Mouse (Mus musculus): ENCODE data around the gene Unc79. TPM values are rescaled to one million over a fixed set of nuclear protein-coding genes. Genes with fewer than 3 reads are reported as not detected.

The Unc79 gene
- polyA plus RNA-seq, 1 experiment from 2014 or later: 0.36 TPM

GRCm38 (mm10) chr12:102961066-102961465, 12.4 kb downstream of the Unc79 start:
- Histone ChIP-seq H3K4me1 (peaks cover 13% of the 10 kb centered on the region), H3K9me3 (no peaks in the 10 kb centered on the region), H3K27ac (no peak overlapping the region), H3K36me3 (replicated peaks) (no peaks in the 10 kb centered on the region), H3K4me3 (no peak overlapping the region), H3K27me3 (ENCODE audit: poor library complexity, severe bottlenecking) (peaks cover 6% of the 10 kb centered on the region; the same call in 1 of the 2 replicates)
- WGBS: 69% methylated on average over 3 of the region's 3 CpGs
- no peak for DNase-seq (ENCODE audit: extremely low spot score, low spot score)

DNA sequence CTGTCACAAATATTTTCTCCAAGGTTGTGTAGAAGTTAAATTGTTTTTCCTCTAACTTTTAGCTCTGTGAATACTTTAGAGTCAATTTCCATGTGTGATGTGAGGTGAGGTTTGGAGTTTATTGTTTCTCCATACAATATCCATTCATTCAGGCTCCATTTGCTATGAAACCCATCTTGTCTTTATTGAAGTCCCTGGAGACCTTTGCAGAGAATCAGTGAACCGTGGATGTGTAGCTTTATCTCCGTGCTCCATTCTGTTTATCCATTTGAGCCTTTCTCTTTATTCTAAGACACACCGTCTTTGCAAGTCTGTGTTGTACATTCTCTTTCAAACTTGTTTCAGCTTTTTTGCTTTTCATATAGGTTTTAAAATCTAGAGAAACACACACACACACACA, 15.8 kb downstream of the Unc79 start:
- WGBS: 34% methylated on average over 3 of the region's 3 CpGs
- H3K4me3 ChIP-seq: no peak overlapping the region
- peaks cover 13% of the 10 kb centered on the region; the same call in 1 of the 2 replicates for H3K27me3 ChIP-seq (ENCODE audit: poor library complexity, severe bottlenecking)
- DNase-seq (ENCODE audit: extremely low spot score, low spot score): no peak
- peaks cover 13% of the 10 kb centered on the region for H3K4me1 ChIP-seq
- H3K36me3 ChIP-seq (replicated peaks): no peaks in the 10 kb centered on the region
- no peaks in the 10 kb centered on the region for H3K9me3 ChIP-seq
- H3K27ac ChIP-seq: no peak overlapping the region

GRCm38 (mm10) chr12:102980584-102980983, 31.9 kb downstream of the Unc79 start:
- 67% methylated on average over 4 of the region's 4 CpGs for WGBS
- H3K27ac ChIP-seq: no peak overlapping the region
- no peaks in the 10 kb centered on the region for H3K9me3 ChIP-seq

DNA sequence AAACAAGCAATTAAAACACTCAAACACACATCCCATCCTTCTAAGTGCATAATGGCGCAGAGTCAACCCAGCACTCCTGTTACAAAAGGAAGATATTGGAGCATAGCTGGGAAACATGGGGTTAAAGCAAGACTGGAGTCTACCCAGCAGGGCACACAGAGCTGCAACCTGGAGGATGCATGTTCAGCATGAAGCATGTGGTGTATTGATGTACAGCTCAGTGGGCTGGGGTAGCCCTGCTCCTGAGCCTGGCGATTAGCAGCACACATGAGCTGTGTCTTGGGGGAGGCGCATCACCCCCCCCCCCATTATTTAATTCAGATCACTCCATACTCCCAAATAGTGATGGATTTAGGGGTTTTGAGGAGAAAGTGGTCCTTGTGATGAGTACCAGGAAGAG, 32.9 kb downstream of the Unc79 start:
- Histone ChIP-seq H3K27ac (no peak overlapping the region), H3K36me3 (replicated peaks) (no peaks in the 10 kb centered on the region), H3K4me3 (no peak overlapping the region), H3K27me3 (ENCODE audit: poor library complexity, severe bottlenecking) (no peaks in the 10 kb centered on the region), H3K4me1 (peaks cover 10% of the 10 kb centered on the region; the same call in 1 of the 2 replicates), H3K9me3 (no peaks in the 10 kb centered on the region)
- WGBS: 93% methylated on average over 3 of the region's 3 CpGs
- DNase-seq (ENCODE audit: extremely low spot score, low spot score): no peak

More at GRCm38 (mm10) chr12:102980584-102980983, 31.9 kb downstream of the Unc79 start:
- Histone ChIP-seq H3K4me3 (no peak overlapping the region), H3K4me1 (peaks cover 10% of the 10 kb centered on the region; the same call in 1 of the 2 replicates), H3K27me3 (ENCODE audit: poor library complexity, severe bottlenecking) (no peaks in the 10 kb centered on the region), H3K36me3 (replicated peaks) (no peaks in the 10 kb centered on the region)
- DNase-seq (ENCODE audit: extremely low spot score, low spot score): no peak

GRCm38 (mm10) chr12:102985401-102985800, 36.7 kb downstream of the Unc79 start:
- Histone ChIP-seq H3K9me3 (no peaks in the 10 kb centered on the region), H3K36me3 (replicated peaks) (no peaks in the 10 kb centered on the region), H3K4me1 (peaks cover 8% of the 10 kb centered on the region; the same call in 1 of the 2 replicates), H3K27me3 (ENCODE audit: poor library complexity, severe bottlenecking) (no peaks in the 10 kb centered on the region), H3K4me3 (no peak overlapping the region), H3K27ac (no peak overlapping the region)
- DNase-seq (ENCODE audit: extremely low spot score, low spot score): no peak

DNA sequence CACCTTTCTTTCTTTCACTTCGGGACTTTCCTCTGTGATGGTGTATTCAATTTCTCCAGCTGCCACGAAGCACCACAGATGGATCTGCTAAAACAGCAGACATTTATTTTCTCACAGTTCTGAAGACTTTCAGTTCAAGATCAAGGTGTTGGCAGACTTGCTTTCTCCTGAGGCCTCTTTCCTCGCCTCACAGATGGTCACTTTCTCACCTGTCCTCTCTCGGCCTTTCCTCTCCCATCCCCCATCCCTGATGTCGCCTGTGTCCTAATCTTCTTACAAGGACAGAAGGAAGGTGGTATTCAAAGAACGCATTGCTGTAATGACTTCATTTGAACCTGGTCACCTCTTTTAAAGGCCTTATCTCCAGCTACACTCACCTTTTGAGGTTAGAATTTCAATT, 39.1 kb downstream of the Unc79 start:
- WGBS: 81% methylated on average over 6 of the region's 6 CpGs

DNA sequence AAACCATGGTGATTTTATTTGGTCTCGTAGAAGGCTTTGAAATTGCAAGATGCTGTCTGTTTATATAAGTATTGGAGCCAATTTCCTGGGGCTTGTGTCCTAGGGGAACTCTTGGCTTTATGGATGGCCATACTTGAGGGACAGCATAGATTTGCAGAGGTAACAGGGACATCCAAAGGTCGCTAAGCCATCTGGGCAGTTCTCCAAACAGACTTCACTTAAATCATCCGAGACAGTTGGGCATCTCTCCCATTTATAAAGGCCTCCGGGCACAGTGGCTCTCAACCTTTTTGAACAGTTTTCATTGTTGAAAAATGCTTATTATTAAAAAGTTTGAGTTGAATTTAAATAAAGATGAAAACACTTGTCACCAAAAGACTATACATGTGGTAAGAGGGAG, 59.8 kb downstream of the Unc79 start:
- Histone ChIP-seq H3K4me3 (no peak overlapping the region), H3K27me3 (ENCODE audit: poor library complexity, severe bottlenecking) (no peaks in the 10 kb centered on the region), H3K9me3 (no peaks in the 10 kb centered on the region), H3K4me1 (no peaks in the 10 kb centered on the region), H3K27ac (no peak overlapping the region), H3K36me3 (replicated peaks) (no peaks in the 10 kb centered on the region)
- WGBS: 79% methylated on average over 4 of the region's 4 CpGs
- no peak for DNase-seq (ENCODE audit: extremely low spot score, low spot score)

More for the DNA sequence above, 39.1 kb downstream of the Unc79 start:
- DNase-seq (ENCODE audit: extremely low spot score, low spot score): no peak
- Histone ChIP-seq H3K27ac (no peak overlapping the region), H3K9me3 (no peaks in the 10 kb centered on the region), H3K27me3 (ENCODE audit: poor library complexity, severe bottlenecking) (no peaks in the 10 kb centered on the region), H3K4me3 (no peak overlapping the region), H3K36me3 (replicated peaks) (no peaks in the 10 kb centered on the region), H3K4me1 (no peaks in the 10 kb centered on the region)

- Histone ChIP-seq H3K27ac (no peak overlapping the region), H3K9me3 (no peaks in the 10 kb centered on the region), H3K4me3 (no peak overlapping the region), H3K4me1 (no peaks in the 10 kb centered on the region), H3K36me3 (replicated peaks) (no peaks in the 10 kb centered on the region), H3K27me3 (ENCODE audit: poor library complexity, severe bottlenecking) (no peaks in the 10 kb centered on the region)
- 94% methylated on average over 12 of the region's 12 CpGs for WGBS
- DNase-seq (ENCODE audit: extremely low spot score, low spot score): no peak
These were observed 69.5 kb downstream of the Unc79 start for GRCm38 (mm10) chr12:103018161-103018560.

GRCm38 (mm10) chr12:103036692-103037091, 88.0 kb downstream of the Unc79 start:
- H3K9me3 ChIP-seq: no peaks in the 10 kb centered on the region
- WGBS: 90% methylated on average over 5 of the region's 5 CpGs
- H3K36me3 ChIP-seq (replicated peaks): no peaks in the 10 kb centered on the region
- no peak overlapping the region for H3K4me3 ChIP-seq
- no peaks in the 10 kb centered on the region for H3K27me3 ChIP-seq (ENCODE audit: poor library complexity, severe bottlenecking)
- no peaks in the 10 kb centered on the region for H3K4me1 ChIP-seq
- no peak for DNase-seq (ENCODE audit: extremely low spot score, low spot score)
- no peak overlapping the region for H3K27ac ChIP-seq

- 0 out of 2 replicates have a peak, but pooled peaks cover 2% of the 10 kb centered on the region for H3K4me1 ChIP-seq
- no peak overlapping the region for H3K4me3 ChIP-seq
- no peaks in the 10 kb centered on the region for H3K36me3 ChIP-seq (replicated peaks)
- no peaks in the 10 kb centered on the region for H3K27me3 ChIP-seq (ENCODE audit: poor library complexity, severe bottlenecking)
- no peaks in the 10 kb centered on the region for H3K9me3 ChIP-seq
- no peak overlapping the region for H3K27ac ChIP-seq
- 91% methylated on average over 10 of the region's 10 CpGs for WGBS
- DNase-seq (ENCODE audit: extremely low spot score, low spot score): no peak
These were observed 90.7 kb downstream of the Unc79 start for GRCm38 (mm10) chr12:103039332-103039731.

GRCm38 (mm10) chr12:103040136-103040535, 91.5 kb downstream of the Unc79 start:
- 91% methylated on average over 2 of the region's 2 CpGs for WGBS
- DNase-seq (ENCODE audit: extremely low spot score, low spot score): no peak
- H3K4me3 ChIP-seq: no peak overlapping the region
- 0 out of 2 replicates have a peak, but pooled peaks cover 3% of the 10 kb centered on the region for H3K4me1 ChIP-seq
- no peaks in the 10 kb centered on the region for H3K36me3 ChIP-seq (replicated peaks)
- H3K27ac ChIP-seq: no peak overlapping the region
- H3K27me3 ChIP-seq (ENCODE audit: poor library complexity, severe bottlenecking): no peaks in the 10 kb centered on the region
- no peaks in the 10 kb centered on the region for H3K9me3 ChIP-seq

DNA sequence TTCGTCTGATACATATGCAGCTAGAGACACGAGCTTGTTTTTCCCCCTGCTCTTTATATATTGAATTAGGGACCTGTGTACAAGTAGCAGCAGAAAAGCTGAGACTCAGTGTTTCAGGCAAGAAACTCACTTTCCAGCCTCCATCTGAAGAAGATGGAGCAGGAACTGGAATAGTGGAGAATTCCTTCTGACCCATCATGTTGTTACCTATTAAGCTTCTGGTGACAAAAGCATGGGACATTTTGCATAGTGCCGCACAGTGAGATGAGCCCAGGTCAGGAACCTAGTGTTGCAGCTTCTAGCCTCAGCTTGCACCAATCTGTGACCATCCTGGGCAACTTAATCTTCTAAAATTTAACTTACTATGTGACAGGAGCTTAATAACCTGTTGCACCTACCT, 92.7 kb downstream of the Unc79 start:
- DNase-seq (ENCODE audit: extremely low spot score, low spot score): no peak
- 90% methylated on average over 3 of the region's 3 CpGs for WGBS
- no peaks in the 10 kb centered on the region for H3K27me3 ChIP-seq (ENCODE audit: poor library complexity, severe bottlenecking)
- no peak overlapping the region for H3K4me3 ChIP-seq
- no peak overlapping the region for H3K27ac ChIP-seq
- H3K36me3 ChIP-seq (replicated peaks): no peaks in the 10 kb centered on the region
- 0 out of 2 replicates have a peak, but pooled peaks cover 3% of the 10 kb centered on the region for H3K4me1 ChIP-seq
- no peaks in the 10 kb centered on the region for H3K9me3 ChIP-seq

GRCm38 (mm10) chr12:103042711-103043110, 94.1 kb downstream of the Unc79 start:
- Histone ChIP-seq H3K27ac (no peak overlapping the region), H3K4me1 (0 out of 2 replicates have a peak, but pooled peaks cover 3% of the 10 kb centered on the region), H3K4me3 (no peak overlapping the region), H3K36me3 (replicated peaks) (no peaks in the 10 kb centered on the region), H3K9me3 (no peaks in the 10 kb centered on the region), H3K27me3 (ENCODE audit: poor library complexity, severe bottlenecking) (no peaks in the 10 kb centered on the region)
- DNase-seq (ENCODE audit: extremely low spot score, low spot score): no peak
- WGBS: 94% methylated on average over 5 of the region's 5 CpGs

- Histone ChIP-seq H3K4me1 (0 out of 2 replicates have a peak, but pooled peaks cover 3% of the 10 kb centered on the region), H3K9me3 (no peaks in the 10 kb centered on the region), H3K27me3 (ENCODE audit: poor library complexity, severe bottlenecking) (no peaks in the 10 kb centered on the region), H3K4me3 (no peak overlapping the region), H3K36me3 (replicated peaks) (no peaks in the 10 kb centered on the region), H3K27ac (no peak overlapping the region)
- WGBS: 81% methylated on average over 4 of the region's 4 CpGs
- DNase-seq (ENCODE audit: extremely low spot score, low spot score): no peak
These were observed 95.8 kb downstream of the Unc79 start for GRCm38 (mm10) chr12:103044422-103044821.

All from forebrain, embryonic 10.5 days (tissue).